In genomic region chr3:36835525-36836203, GRCm38 (mm10) we compare ENCODE assay signal across 8 mouse cellular contexts. TPM values are rescaled to one million over a fixed set of nuclear protein-coding genes. Genes with fewer than 3 reads are reported as not detected.
DNase-seq lines count a peak whose midpoint lies in the region; ATAC-seq lines count a peak whose summit lies in the region.

No protein-coding gene starts in this region.

- H3K4me2 ChIP-seq in heart, embryonic 12.5 days, result peak overlapping the region; percentile 54
- peak overlapping the region; percentile 41 for H3K4me2 ChIP-seq in forebrain, embryonic 14.5 days (ENCODE audit: low read length)
- peak overlapping the region; percentile 39 for H3K4me2 ChIP-seq in kidney, embryonic 14.5 days (replicated peaks; ENCODE audit: low read depth, low read length)

- H3K4me3 ChIP-seq in heart, embryonic 12.5 days, result 0 out of 2 replicates have a peak overlapping the region, but pooled peaks have one; percentile 1
- peak overlapping the region; percentile 14 for H3K4me3 ChIP-seq in forebrain, embryonic 14.5 days (ENCODE audit: low read depth, low read length)
- H3K4me3 ChIP-seq in kidney, embryonic 14.5 days (ENCODE audit: low read length), result peak overlapping the region; percentile 10; the same call in 1 of the 2 replicates

- no peak overlapping the region for H3K9ac ChIP-seq in heart, embryonic 12.5 days
- H3K9ac ChIP-seq in forebrain, embryonic 14.5 days (ENCODE audit: low read length), result peak overlapping the region; percentile 46; the same call in 1 of the 2 replicates
- no peak overlapping the region for H3K9ac ChIP-seq in kidney, embryonic 14.5 days (ENCODE audit: low read depth, low read length)

- 0 out of 2 replicates have a peak, but pooled peaks cover 3% of the 10 kb centered on the region for H3K4me1 ChIP-seq in heart, embryonic 12.5 days (replicated peaks)
- H3K4me1 ChIP-seq in forebrain, embryonic 14.5 days (ENCODE audit: control insufficient read depth, insufficient read depth, low read length), result no peaks in the 10 kb centered on the region
- H3K4me1 ChIP-seq in kidney, embryonic 14.5 days (ENCODE audit: control insufficient read depth, insufficient read depth, low read length), result no peaks in the 10 kb centered on the region

- intact Hi-C loops in heart, postnatal 25 days (cut with DNase I), result loop anchor here (5.0 kb wide), 1 partner anchor 148 kb away; no protein-coding TSS in a partner anchor

- no peak for ATAC-seq in heart, embryonic 12.5 days (ENCODE audit: insufficient number of reproducible peaks, low FRiP score)
- peak; percentile 66 for ATAC-seq in forebrain, embryonic 14.5 days
- ATAC-seq in kidney, embryonic 14.5 days (ENCODE audit: low FRiP score, low TSS enrichment), result peak; percentile 83; the same call in 1 of the 2 replicates

- WGBS in heart, embryonic 12.5 days, result 28% methylated on average over 18 of the region's 18 CpGs
- 16% methylated on average over 18 of the region's 18 CpGs for whole genome bisulfite sequencing in forebrain, embryonic 14.5 days
- 25% methylated on average over 18 of the region's 18 CpGs for WGBS in kidney, embryonic 14.5 days

- H3K27ac ChIP-seq in heart, embryonic 12.5 days (ENCODE audit: poor library complexity, severe bottlenecking), result no peak overlapping the region
- no peak overlapping the region for H3K27ac ChIP-seq in forebrain, embryonic 14.5 days (ENCODE audit: low read depth, low read length)
- H3K27ac ChIP-seq in kidney, embryonic 14.5 days (ENCODE audit: low read depth, low read length), result no peak overlapping the region

- no peaks in the 10 kb centered on the region for H3K36me3 ChIP-seq in heart, embryonic 12.5 days
- H3K36me3 ChIP-seq in forebrain, embryonic 14.5 days (ENCODE audit: control insufficient read depth, insufficient read depth, low read length), result no peaks in the 10 kb centered on the region
- H3K36me3 ChIP-seq in kidney, embryonic 14.5 days (ENCODE audit: control insufficient read depth, insufficient read depth, low read length), result no peaks in the 10 kb centered on the region

- no peaks in the 10 kb centered on the region for H3K9me3 ChIP-seq in heart, embryonic 12.5 days (replicated peaks)
- H3K9me3 ChIP-seq in forebrain, embryonic 14.5 days (replicated peaks; ENCODE audit: control insufficient read depth, low read length), result no peaks in the 10 kb centered on the region
- H3K9me3 ChIP-seq in kidney, embryonic 14.5 days (ENCODE audit: control insufficient read depth, low read length), result no peaks in the 10 kb centered on the region

- DNase-seq in heart, postnatal 25 days (ENCODE audit: low spot score), result no peak
- DNase-seq in cerebellum, postnatal 14 days, result peak; percentile 56 to 62
- peak; percentile 68 for DNase-seq in forebrain, embryonic 14.5 days (ENCODE audit: low spot score)
- peak; percentile 23 for DNase-seq in mesoderm, embryonic 11.5 days (ENCODE audit: low read depth, low spot score)
- DNase-seq in T-cell, adult 2 months (ENCODE audit: low spot score), result no peak
- DNase-seq in thymus, postnatal 0 days (ENCODE audit: low spot score), result no peak

- H3K27me3 ChIP-seq in heart, embryonic 12.5 days (replicated peaks), result 0 out of 2 replicates have a peak, but pooled peaks cover 3% of the 10 kb centered on the region
- no peaks in the 10 kb centered on the region for H3K27me3 ChIP-seq in forebrain, embryonic 14.5 days (replicated peaks; ENCODE audit: control insufficient read depth, insufficient read depth, low read length)
- no peaks in the 10 kb centered on the region for H3K27me3 ChIP-seq in kidney, embryonic 14.5 days (ENCODE audit: control insufficient read depth, insufficient read depth, low read length)

RNA-seq across cellular contexts. Expression of gene 4932438A13Rik, which starts 27.2 kb away (rescaled TPM):
- polyA plus RNA-seq in heart, embryonic 12.5 days (2016; fragmentation: Nextera tagmentation; extraction: Ambion mirVana), result 34.7 and 37.5 TPM in 2 replicates
- total RNA-seq in heart, postnatal 25 days (2021), result 10 to 100 TPM; 36.6 to 50.4 TPM
- polyA plus RNA-seq in forebrain, embryonic 14.5 days (2014; fragmentation: Nextera tagmentation; extraction: Ambion mirVana), result 55.3 and 82.5 TPM in 2 replicates
- polyA plus RNA-seq in kidney, embryonic 14.5 days (2014; fragmentation: Nextera tagmentation; extraction: Ambion mirVana), result 34.8 and 55.3 TPM in 2 replicates
- 75.6 and 91.2 TPM in 2 replicates for polyA plus RNA-seq in thymus, postnatal 0 days (2015; fragmentation: Nextera tagmentation; extraction: Ambion mirVana)

Comparison
In these comparisons a context has a peak if more than half of its experiments do, and no peak if none do; other contexts are left out.
1. DNase-seq: peak in cerebellum, postnatal 14 days (2 of 2), forebrain, embryonic 14.5 days (single experiment) and mesoderm, embryonic 11.5 days (single experiment); none in heart, postnatal 25 days (single experiment), T-cell, adult 2 months (single experiment) and thymus, postnatal 0 days (single experiment).
2. Peak in every context shown above with its lines, with median percentiles within 50 percentile points of each other: H3K4me2 ChIP-seq and H3K4me3 ChIP-seq.